Mouse (Mus musculus) ES-E14 (cell line): ENCODE data around the gene Ppp1r9b. TPM values are rescaled to one million over a fixed set of nuclear protein-coding genes. Genes with fewer than 3 reads are reported as not detected.

Experiments used
- DNase-seq: peaks from one replicate; pipeline ENCODE4 v3.0.0-alpha.2; 2013; ENCODE audit warnings: low read depth, low spot score
- H3K27ac ChIP-seq: 2 replicates; pipeline ENCODE4 v1.5.1; 2012; ENCODE audit warnings: low read depth, mild to moderate bottlenecking, low read length, moderate library complexity, mixed read lengths; ENCODE audit not compliant: poor library complexity, insufficient read depth, severe bottlenecking
- H3K36me3 ChIP-seq: 2 replicates; pipeline ENCODE4 v1.6.1; 2012; ENCODE audit warnings: mild to moderate bottlenecking, low read length, moderate library complexity, mixed read lengths; ENCODE audit not compliant: control insufficient read depth, poor library complexity, insufficient read depth, severe bottlenecking
- H3K4me1 ChIP-seq, 2 experiments: fragments of 150-350 bp in 1 of 2; sonication (generic) in 1 of 2; 2 replicates each; pipeline ENCODE4 v1.6.1; 2012; ENCODE audit warnings: low read length in 2 of 2, mild to moderate bottlenecking in 1 of 2, mixed read lengths in 1 of 2; ENCODE audit not compliant: control insufficient read depth in 2 of 2, insufficient read depth in 2 of 2, poor library complexity in 1 of 2
- H3K4me3 ChIP-seq, 2 experiments: fragments of 150-350 bp in 1 of 2; sonication (generic) in 1 of 2; 2 replicates each; pipeline ENCODE4 v1.5.1; 2012; ENCODE audit warnings: low read length in 2 of 2, low read depth in 1 of 2, mild to moderate bottlenecking in 1 of 2, mixed read lengths in 1 of 2; ENCODE audit not compliant: insufficient read depth in 1 of 2, poor library complexity in 1 of 2, severe bottlenecking in 1 of 2
- H3K9ac ChIP-seq: 2 replicates; pipeline ENCODE4 v1.6.1; 2012; ENCODE audit warnings: low read depth, mild to moderate bottlenecking, low read length, mixed read lengths; ENCODE audit not compliant: poor library complexity, insufficient read depth, severe bottlenecking
- H3K9me3 ChIP-seq: fragments of 150-350 bp; sonication (generic); 2 replicates; pipeline ENCODE4 v1.6.1; 2012; ENCODE audit warnings: low read depth, mild to moderate bottlenecking, low read length; ENCODE audit not compliant: control insufficient read depth, insufficient read depth
- CHD2 ChIP-seq: IDR thresholded peaks from 2 replicates; pipeline ENCODE4 v1.6.1; 2014; ENCODE audit warnings: mild to moderate bottlenecking, low read depth, low read length, inconsistent platforms
- HCFC1 ChIP-seq: IDR thresholded peaks from 2 replicates; pipeline ENCODE4 v1.6.1; 2012; ENCODE audit warnings: low read length, inconsistent platforms, borderline replicate concordance; ENCODE audit not compliant: insufficient read depth
- MAFK ChIP-seq: IDR thresholded peaks from 2 replicates; pipeline ENCODE4 v1.6.1; 2014; ENCODE audit warnings: mild to moderate bottlenecking, low read depth, low read length, inconsistent platforms; ENCODE audit not compliant: insufficient read depth
- ZC3H11A ChIP-seq: IDR thresholded peaks from 2 replicates; pipeline ENCODE4 v1.6.1; 2012; ENCODE audit warnings: low read depth, mild to moderate bottlenecking, inconsistent platforms, low read length, borderline replicate concordance
- ZNF384 ChIP-seq: IDR thresholded peaks from 2 replicates; pipeline ENCODE4 v1.6.1; 2012; ENCODE audit warnings: low read depth, low read length, inconsistent platforms
- in situ Hi-C, 2 experiments: fragments of 600-800 bp; cut with MboI; formaldehyde crosslinking; loops; one replicate each; pipeline ENCODE4 v1.15.1; 2025; ENCODE audit warnings: low sequenced_read_pairs in 2 of 2, inconsistent platforms in 1 of 2; ENCODE audit not compliant: unreplicated experiment in 2 of 2
- total RNA-seq: library from RNA; depleted of rRNA; stranded (reverse); fragments of 300-350 nt; gene quantifications from 2 replicates; pipeline ENCODE4 v1.2.3, GENCODE M21; 2012

Ppp1r9b gene
- total RNA-seq, 1 experiment: 29.5 TPM

DNA sequence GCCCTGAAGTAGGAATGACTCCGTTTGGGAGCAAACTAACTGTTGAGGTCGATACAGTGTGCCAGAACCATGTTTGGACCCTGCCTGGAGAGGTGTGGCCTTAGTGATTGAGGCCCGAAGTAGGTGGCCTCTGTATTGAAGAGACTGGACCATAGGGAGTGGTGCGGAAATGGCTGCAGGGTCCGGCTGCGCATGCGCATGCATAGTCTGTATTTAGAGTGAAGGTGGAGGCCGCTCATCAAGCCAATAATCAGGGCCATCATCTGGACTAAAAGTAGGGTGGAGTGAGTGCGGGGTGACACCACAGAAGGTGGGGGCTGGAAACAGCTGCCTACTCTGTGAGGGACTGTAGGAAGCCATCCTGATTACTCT lies 33.2 kb upstream of the Ppp1r9b start:
- in situ Hi-C loops: no loop called here
- Histone ChIP-seq H3K9ac (peak overlapping the region; percentile 48; the same call in 1 of the 2 replicates), H3K4me3 (peak overlapping the region; percentile 34 to 38), H3K4me1 (peaks cover 6 to 14% of the 10 kb centered on the region in 2 experiments; a peak in 2 of 4 replicates), H3K9me3 (no peaks in the 10 kb centered on the region), H3K36me3 (no peaks in the 10 kb centered on the region), H3K27ac (peak overlapping the region; percentile 83; the same call in 1 of the 2 replicates)
- peak; percentile 53 for DNase-seq
- TF ChIP-seq ZNF384 (no peak), HCFC1 (no peak), ZC3H11A (no peak), MAFK (no peak), CHD2 (no peak)

- Histone ChIP-seq H3K9me3 (no peaks in the 10 kb centered on the region), H3K4me1 (peaks cover 6 to 18% of the 10 kb centered on the region in 2 experiments; a peak in 2 of 4 replicates), H3K36me3 (no peaks in the 10 kb centered on the region), H3K9ac (peak overlapping the region; percentile 48; the same call in 1 of the 2 replicates), H3K27ac (peak overlapping the region; percentile 83; the same call in 1 of the 2 replicates), H3K4me3 (peak overlapping the region; percentile 34 to 38)
- peak; percentile 83 for DNase-seq
- no peak for TF ChIP-seq ZNF384
- no peak for TF ChIP-seq MAFK
- no peak for TF ChIP-seq ZC3H11A
- TF ChIP-seq HCFC1: no peak
- no peak for TF ChIP-seq CHD2
- in situ Hi-C loops: no loop called here
These were observed 32.6 kb upstream of the Ppp1r9b start for GRCm38 (mm10) chr11:94958065-94958858.

- no peak for DNase-seq
- H3K27ac ChIP-seq: no peak overlapping the region
- H3K9me3 ChIP-seq: no peaks in the 10 kb centered on the region
- H3K36me3 ChIP-seq: no peaks in the 10 kb centered on the region
- no peak overlapping the region for H3K9ac ChIP-seq
- H3K4me3 ChIP-seq: no peak overlapping the region
- in situ Hi-C loops: no loop called here
- no peak for TF ChIP-seq ZNF384
- no peak for TF ChIP-seq MAFK
- TF ChIP-seq ZC3H11A: no peak
- no peak for TF ChIP-seq CHD2
- TF ChIP-seq HCFC1: no peak
- peaks cover 9 to 18% of the 10 kb centered on the region in 2 experiments; a peak in 3 of 4 replicates for H3K4me1 ChIP-seq
These were observed 28.2 kb upstream of the Ppp1r9b start for GRCm38 (mm10) chr11:94962534-94963101.

- DNase-seq: no peak
- no peak within 1 kb of the TSS for H3K27ac ChIP-seq
- H3K9ac ChIP-seq: no peak within 1 kb of the TSS
- H3K4me1 ChIP-seq: peaks cover 3 to 9% of the 10 kb centered on the region in 2 experiments; a peak in 2 of 4 replicates
- H3K4me3 ChIP-seq: no peak within 1 kb of the TSS
- H3K36me3 ChIP-seq: no peaks in the 10 kb centered on the region
- in situ Hi-C loops: no loop called here
- no peaks in the 10 kb centered on the region for H3K9me3 ChIP-seq
- TF ChIP-seq ZNF384 (no peak), CHD2 (no peak), HCFC1 (no peak), MAFK (no peak)
These were observed 23.4 kb upstream of the Ppp1r9b start, which contains the start of gene Hils1 for GRCm38 (mm10) chr11:94967419-94967818. Gene Hils1 (plus strand): TSS chr11:94967593.
